Mouse (Mus musculus) liver, adult (tissue): ENCODE measurements around the gene Rbm20.

Experiments used
- GATA4 ChIP-seq: IDR thresholded peaks from 2 replicates; pipeline ENCODE4 v1.6.1; 2014; ENCODE audit warnings: mild to moderate bottlenecking, low read length; ENCODE audit not compliant: insufficient replicate concordance

Gene Rbm20

DNA sequence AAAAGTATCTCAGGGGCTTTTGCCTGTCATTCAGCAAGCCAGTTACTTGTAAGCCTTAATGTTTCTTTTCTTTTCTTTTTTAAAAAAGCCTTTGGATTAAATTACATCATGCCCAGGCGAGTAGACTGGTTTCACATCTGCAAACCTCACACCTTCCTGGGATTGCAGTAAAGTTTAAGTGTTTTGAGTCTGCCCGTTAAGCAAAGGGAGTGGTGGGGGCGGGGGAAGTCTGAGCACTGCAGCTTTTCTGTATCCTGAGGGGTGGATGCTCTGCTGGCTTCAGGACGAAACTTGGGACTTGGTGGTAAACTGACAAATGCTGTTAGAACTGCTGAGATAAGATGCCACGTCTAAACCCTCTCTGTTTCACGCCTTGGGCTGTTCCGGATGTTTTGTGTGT is 22.6 kb downstream of the Rbm20 start:
- TF ChIP-seq GATA4, result no peak

DNA sequence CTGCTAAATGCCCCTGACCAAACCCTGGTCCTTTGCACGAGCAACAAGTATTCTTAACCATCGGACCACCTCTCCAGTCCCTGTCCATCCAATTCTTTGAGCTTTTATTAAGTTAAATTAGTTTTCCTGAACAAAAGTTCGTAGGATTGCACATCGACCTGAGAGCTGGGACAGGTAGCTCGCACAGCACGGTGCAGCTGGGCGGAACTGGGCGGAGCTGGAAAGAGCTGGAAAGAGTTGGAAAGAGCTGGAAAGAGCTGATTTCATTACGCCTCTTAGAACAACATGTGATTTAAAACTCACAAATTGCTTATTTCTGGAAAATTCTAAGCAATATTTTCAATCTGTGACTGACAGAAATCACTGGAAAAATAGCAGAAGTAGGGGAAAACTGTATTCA is 24.3 kb downstream of the Rbm20 start:
- TF ChIP-seq GATA4, result no peak

DNA sequence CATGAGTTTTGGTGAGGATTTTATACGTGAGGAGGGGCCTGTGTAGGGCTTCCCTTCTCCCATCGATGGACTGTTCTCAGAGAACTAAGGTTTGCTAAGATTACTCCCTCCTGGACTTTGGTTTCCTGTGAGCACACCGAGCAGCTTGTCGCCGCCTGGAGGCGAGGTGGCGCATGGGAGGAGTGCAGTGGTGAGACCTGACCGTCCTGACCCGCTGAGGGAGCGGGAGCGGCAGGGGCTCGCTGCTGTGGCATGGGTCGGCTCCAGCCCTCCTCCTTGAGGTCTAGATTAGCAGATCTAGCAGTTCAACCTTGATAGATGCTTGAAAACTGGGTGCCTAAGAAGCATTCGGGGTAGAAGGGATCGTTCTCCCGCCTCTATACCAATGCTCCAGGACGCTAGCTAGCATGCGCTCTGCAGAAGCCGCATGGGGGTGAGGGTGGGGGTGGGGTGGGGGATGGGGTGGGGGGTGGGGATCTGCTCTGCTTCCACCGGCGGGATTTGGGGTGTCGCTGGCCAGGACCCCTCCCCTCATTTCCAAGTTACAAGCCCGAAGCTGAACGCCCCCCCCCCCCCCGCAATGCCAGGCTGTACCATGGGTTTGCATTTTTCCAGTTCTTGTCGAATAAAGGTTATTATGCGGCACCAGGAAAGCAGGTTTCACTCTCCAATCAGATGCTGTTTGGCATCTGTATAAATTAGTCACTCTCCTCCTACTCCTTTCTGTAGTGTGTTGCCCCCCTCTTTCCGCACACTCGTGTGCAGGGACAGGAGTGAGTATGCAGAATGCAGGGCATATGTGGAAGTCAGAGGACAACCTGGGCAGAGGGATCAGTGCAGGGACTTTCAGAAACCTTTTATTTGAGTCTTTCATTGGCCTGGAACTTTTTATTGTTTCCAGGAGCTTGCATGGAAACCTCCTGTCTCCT is 28.1 kb downstream of the Rbm20 start:
- TF ChIP-seq GATA4, result no peak

DNA sequence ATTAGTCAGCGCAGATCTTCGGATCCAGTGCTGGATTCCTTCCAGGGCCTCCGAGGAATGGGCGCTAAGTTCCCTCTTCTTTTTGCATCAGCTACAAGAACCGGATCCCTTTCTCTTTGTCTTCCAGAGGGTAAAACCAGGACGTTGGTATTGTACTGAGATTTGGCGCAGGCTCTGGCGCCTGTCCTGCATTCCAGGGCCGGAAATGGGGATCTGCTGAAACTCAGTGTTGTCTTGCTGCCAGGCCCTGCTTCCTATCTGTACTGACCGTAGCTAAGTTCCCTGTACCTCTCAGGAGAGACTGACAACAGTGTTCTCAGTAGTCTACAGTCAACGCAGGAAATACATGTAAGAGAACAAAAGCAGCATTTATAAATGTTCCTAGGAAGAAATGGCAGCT is 31.3 kb downstream of the Rbm20 start:
- TF ChIP-seq GATA4, result no peak

DNA sequence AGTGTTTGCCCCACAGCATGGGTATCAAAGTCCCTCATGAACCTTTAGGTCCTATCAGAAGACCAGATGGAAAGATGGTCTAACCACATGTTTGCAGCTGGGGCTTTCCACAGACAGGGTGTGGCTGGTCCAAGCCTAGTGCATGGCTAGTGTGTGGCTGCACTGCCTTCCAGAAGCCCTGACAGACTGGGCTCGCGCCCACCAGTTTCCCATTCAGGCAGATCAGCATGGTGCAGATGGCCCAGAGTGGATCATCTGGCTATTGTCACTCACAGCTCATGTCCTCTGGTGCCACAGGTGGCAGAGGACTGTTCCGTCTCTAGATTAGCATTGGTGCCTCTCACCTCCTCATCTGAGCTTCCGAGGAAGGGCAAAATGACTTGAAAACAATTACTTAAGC is 33.8 kb downstream of the Rbm20 start:
- no peak for TF ChIP-seq GATA4

DNA sequence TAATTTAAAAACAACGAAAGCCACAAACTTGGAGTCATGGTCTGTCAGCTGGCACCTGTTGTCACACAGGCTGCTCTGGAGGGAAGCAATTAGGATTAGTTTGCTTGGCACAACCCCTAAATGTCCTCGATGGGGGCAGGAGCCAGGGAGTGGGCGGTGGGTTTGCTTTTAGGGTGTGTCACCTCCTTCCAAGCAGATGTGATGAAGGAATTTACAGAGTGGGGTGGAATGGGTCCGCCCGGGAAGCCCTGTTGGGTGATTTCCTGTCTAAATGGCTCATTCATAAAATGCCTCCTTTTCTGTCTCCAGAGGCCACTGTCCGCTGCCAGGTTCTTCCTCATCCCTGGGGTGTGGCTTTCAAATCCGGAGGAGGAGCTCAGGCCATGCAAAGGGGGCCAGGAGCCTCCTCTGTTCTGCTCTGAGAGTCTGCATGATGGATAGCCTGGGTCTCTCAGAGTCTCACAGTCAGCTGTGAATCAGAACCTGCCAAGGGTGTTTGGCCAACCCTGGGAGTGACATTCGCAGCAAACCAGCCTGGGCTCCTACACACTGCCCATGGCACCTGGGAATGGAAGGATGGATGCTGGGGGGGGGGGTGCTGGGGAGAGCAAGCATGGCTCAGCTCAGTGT is 34.3 kb downstream of the Rbm20 start:
- no peak for TF ChIP-seq GATA4

DNA sequence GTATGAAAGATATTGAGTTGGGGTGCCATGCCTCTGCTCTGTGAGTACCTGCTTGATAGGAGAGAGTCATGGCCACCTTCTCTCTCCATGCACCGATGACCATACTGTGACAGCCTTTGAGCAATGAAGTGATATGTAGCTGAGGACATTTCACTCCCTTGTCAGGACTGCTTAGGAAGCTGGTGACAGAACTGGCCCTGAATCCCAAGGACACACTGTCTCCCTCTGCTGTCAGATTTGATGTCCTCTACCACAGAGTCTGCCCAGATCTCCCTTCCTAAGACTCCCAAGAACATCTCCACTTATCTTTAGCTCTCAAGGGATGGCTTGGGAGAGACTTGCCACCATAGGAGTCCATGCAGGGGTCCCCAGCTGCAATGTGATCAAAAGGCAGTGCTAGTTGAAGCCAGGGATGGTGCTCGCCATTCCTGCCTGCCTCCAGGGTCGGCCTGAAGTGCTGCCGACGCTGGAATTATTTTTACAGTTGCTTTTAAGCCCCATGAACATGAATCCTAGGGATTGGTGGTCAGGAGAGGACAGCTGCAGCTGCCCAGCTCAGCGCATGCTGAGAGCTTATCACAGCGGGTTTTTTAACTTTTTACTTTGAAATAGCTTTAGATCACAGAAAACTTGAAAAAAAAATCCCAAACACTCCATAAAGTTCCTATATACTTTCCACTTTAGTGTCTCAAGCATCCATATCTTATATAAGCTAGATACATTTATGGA is 35.4 kb downstream of the Rbm20 start:
- TF ChIP-seq GATA4, result no peak

DNA sequence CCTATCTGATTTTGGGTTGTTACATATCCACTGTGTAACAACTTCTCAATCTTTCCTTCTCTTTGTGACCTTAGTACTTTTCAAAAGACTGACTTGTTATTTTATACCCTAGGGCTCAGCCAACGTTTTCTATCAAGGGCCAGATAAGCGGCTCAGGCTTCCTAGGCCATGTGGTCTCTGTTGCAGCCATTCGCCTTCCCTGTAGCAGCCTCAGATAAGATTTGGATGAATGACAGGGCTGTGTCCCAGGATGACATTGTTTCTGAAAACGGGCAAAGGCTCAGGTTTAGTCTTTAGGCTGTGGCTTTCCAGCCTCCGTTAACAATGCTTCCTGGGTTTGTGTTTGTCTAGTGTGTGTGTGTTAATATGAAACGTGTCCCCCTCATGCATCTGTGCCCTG is 36.3 kb downstream of the Rbm20 start:
- TF ChIP-seq GATA4, result no peak

DNA sequence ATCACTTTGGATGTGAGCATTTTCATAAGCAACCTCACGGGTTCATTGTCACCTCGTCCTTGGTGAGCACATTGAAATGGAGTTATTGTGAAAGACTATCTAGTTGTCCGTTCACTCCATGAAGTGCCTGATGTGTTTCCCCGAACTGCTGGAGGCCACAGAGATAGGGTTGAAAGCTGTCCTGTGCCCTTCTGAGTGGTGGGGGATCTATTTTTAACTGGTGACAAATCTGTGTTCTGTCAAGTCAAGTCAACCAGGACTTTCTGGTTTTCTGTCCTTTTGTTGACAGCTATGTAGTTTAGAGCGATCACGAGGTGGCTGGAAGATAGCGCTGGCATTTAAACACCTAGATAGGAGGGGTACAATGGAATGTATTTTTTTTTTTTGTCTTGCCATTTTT is 39.4 kb downstream of the Rbm20 start:
- TF ChIP-seq GATA4, result no peak

DNA sequence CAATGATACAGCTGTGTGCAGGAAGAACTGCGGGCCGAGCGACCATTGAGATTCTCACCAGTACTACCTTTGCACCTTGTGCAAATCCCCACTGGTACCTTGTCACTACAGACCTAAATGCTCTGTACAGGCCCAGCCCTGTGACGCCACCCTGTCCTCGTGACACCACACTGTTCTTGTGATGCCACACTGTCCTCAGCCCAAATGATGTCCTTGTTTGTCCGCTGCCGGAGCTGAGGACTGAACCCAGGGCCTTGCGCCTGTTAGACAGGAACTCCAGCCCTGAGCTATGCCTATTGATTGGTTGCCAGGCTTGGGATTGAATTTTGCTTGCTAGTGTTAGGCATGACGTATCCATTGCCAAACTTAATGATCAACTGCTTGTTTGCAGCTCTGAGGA is 40.3 kb downstream of the Rbm20 start:
- no peak for TF ChIP-seq GATA4

DNA sequence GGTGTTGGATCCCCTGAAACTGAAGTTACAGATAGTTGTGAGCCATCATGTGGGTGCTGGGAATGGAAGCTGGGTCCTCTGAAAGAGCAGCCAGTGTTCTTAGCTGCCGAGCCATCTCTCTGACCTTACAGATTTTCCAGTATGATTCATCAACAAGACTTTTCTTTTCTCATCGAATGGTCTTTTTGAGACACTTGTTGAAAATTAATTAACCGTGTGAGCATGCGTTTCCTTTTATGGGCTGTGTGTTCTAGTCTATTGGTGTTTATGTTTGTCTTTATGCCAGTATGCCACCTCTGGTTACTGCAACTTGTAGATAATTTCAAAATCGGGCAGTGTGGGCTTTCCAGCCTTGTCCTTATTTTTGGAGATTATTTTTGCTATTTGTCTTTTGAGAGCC is 45.1 kb downstream of the Rbm20 start:
- no peak for TF ChIP-seq GATA4

DNA sequence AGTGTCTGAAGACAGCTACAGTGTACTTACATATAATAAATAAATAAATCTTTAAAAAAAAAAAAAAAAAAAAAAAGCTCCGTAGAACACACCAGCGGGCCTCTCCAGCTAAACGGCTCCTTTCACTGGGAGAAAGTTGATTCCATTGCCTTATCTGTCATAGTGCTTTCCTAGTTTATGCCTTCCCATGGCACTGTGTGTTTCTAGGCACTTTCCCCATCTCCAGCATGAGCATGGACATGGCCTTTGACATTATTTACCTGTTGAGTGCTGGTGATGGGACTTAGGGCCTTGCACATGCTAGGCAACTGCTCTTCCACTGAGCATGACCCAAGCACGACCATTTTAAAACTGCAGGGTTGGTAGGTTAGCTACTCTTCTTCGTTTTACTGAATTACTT is 46.9 kb downstream of the Rbm20 start:
- no peak for TF ChIP-seq GATA4

DNA sequence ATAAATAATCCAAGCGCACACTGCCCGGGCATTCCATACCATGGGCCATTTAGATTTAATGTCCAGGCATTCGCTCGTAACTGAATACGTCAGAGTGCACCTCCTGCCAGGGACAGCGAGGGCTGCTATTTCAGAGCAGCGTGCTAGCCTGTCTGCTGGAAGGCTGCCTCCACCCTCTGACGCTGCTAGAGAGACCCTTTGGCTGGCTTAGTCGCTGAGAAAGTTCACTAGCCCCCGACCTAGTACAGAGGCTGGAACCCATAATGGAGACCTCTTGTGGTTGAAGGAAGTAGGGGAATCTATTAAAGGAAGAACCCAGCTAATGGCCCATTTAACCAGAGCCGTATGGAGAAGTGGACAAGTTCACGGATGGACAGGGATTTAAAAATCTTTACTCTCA is 49.2 kb downstream of the Rbm20 start:
- no peak for TF ChIP-seq GATA4

DNA sequence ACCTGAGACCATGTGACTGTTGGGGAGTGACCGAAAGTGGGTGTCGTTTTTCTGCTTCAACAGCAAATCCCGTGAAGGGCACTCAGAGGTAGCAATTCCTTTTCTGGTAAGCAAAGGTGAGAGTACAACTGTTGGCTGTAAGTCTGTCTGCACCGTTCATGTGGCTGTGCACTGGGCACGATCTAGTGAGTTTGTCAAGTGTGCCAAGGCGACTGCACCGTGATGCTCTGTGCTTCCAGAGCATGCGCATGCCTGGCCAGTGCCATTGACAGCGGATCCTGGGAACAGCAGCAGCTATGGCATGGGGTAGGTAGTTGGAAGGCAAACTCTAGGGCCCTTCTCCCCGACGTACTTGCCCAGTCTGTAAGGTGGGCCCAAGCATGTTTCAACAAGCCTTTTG is 49.6 kb downstream of the Rbm20 start:
- no peak for TF ChIP-seq GATA4

DNA sequence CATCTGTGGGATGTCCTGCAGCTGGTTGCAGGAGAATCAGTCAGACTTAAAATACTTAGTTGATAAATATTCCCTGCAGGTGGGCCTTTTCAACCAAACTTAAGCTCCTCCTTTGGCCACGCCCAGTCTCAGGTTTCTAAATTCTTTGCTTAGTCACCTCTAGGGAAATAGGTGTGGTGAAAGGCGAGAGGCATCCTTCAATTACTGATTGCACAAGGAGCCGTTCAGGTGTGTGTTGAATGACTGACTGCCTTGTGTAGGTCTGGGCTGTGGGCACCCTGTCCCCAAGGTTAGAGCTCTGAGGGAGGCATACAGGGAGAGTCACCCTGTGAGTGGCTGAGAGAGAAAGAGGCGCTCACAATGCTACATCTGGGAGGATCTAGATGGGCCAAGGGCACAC is 50.2 kb downstream of the Rbm20 start:
- TF ChIP-seq GATA4, result no peak
